Mouse (Mus musculus): ENCODE data around the gene Tmem107.

- no peak for TF ChIP-seq CTCF (IDR thresholded peaks at IDR 0.05; ENCODE audit: low read depth, low read length)
- no peak for TF ChIP-seq POLR2A (IDR thresholded peaks at IDR 0.05; ENCODE audit: borderline replicate concordance, low read depth, low read length)
Observed at GRCm38 (mm10) chr11:69088856-69089615, 18.4 kb downstream of the Tmem107 start.
